Mouse (Mus musculus) bone marrow, adult 2 months (tissue): ENCODE results near the gene Arhgap18. TPM values are rescaled to one million over a fixed set of nuclear protein-coding genes. Genes with fewer than 3 reads are reported as not detected.

Experiments
- H3K27ac ChIP-seq: fragments of 200-500 bp; 2 replicates; pipeline ENCODE4 v1.5.1; 2012; ENCODE audit warnings: low read depth, mild to moderate bottlenecking, control low read depth, inconsistent platforms, low read length; ENCODE audit not compliant: control insufficient read depth, poor library complexity, insufficient read depth
- H3K4me1 ChIP-seq: fragments of 200-500 bp; 2 replicates; pipeline ENCODE4 v1.6.1; 2011; ENCODE audit warnings: low read length; ENCODE audit not compliant: control insufficient read depth, insufficient read depth
- H3K4me3 ChIP-seq: fragments of 200-500 bp; replicated peaks from 2 replicates; pipeline ENCODE3; 2011; ENCODE audit warnings: mild to moderate bottlenecking, low read depth, low read length, control low read depth; ENCODE audit not compliant: control insufficient read depth
- CTCF ChIP-seq: fragments of 200-500 bp; IDR thresholded peaks from 2 replicates; pipeline ENCODE4 v1.5.1; 2011; ENCODE audit warnings: low read length, control low read depth; ENCODE audit not compliant: control insufficient read depth, insufficient read depth
- POLR2A ChIP-seq: fragments of 200-500 bp; IDR thresholded peaks from 2 replicates; pipeline ENCODE4 v1.6.1; 2011; ENCODE audit warnings: low read depth, mild to moderate bottlenecking, control low read depth, low read length, borderline replicate concordance; ENCODE audit not compliant: control insufficient read depth
- WGBS: fragments of 180-500 bp; shearing (Covaris S2); methylation state at CpG from one replicate; pipeline ENCODE4 v1.1.7; 2018; 5-methylcytosine and 5-hydroxymethylcytosine counted together
- polyA plus RNA-seq: library from polyadenylated mRNA; stranded (reverse); fragments of >200 nt; gene quantifications from 2 replicates; pipeline ENCODE4 v1.2.4, GENCODE M21; 2011; ENCODE audit warnings: low replicate concordance; ENCODE audit not compliant: missing spikeins, insufficient read depth, insufficient read length

Gene Arhgap18
- polyA plus RNA-seq, 1 experiment = 22.4 TPM

GRCm38 (mm10) chr10:26810059-26810458, 56.8 kb downstream of the Arhgap18 start:
- TF ChIP-seq POLR2A (no peak), CTCF (no peak)
- Histone ChIP-seq H3K27ac (no peak overlapping the region), H3K4me1 (no peaks in the 10 kb centered on the region), H3K4me3 (no peak overlapping the region)
- WGBS = 82% methylated on average over 7 of the region's 7 CpGs

- TF ChIP-seq CTCF (no peak), POLR2A (no peak)
- 72% methylated on average over 5 of the region's 5 CpGs for WGBS
- Histone ChIP-seq H3K4me1 (no peaks in the 10 kb centered on the region), H3K4me3 (no peak overlapping the region), H3K27ac (no peak overlapping the region)
These were observed 57.6 kb downstream of the Arhgap18 start for GRCm38 (mm10) chr10:26810810-26811209.

GRCm38 (mm10) chr10:26811342-26811741, 58.1 kb downstream of the Arhgap18 start:
- no peak for TF ChIP-seq POLR2A
- TF ChIP-seq CTCF = no peak
- Histone ChIP-seq H3K4me1 (no peaks in the 10 kb centered on the region), H3K4me3 (no peak overlapping the region), H3K27ac (no peak overlapping the region)
- 39% methylated on average over 4 of the region's 4 CpGs for WGBS

- TF ChIP-seq CTCF (no peak), POLR2A (no peak)
- WGBS = 89% methylated on average over 8 of the region's 8 CpGs
- Histone ChIP-seq H3K27ac (no peak overlapping the region), H3K4me1 (no peaks in the 10 kb centered on the region), H3K4me3 (no peak overlapping the region)
These were observed 62.4 kb downstream of the Arhgap18 start for GRCm38 (mm10) chr10:26815646-26816045.

GRCm38 (mm10) chr10:26820326-26820725, 67.1 kb downstream of the Arhgap18 start:
- TF ChIP-seq CTCF = no peak
- no peak for TF ChIP-seq POLR2A
- no peaks in the 10 kb centered on the region; the same call in 1 of the 2 replicates for H3K4me1 ChIP-seq
- no peak overlapping the region for H3K4me3 ChIP-seq
- no peak overlapping the region for H3K27ac ChIP-seq

- WGBS = 86% methylated on average over 1 of the region's 1 CpGs
These were observed 67.7 kb downstream of the Arhgap18 start for GRCm38 (mm10) chr10:26820936-26821335.

GRCm38 (mm10) chr10:26823997-26824396, 70.8 kb downstream of the Arhgap18 start:
- 44% methylated on average over 5 of the region's 5 CpGs for WGBS
- TF ChIP-seq POLR2A (no peak), CTCF (no peak)
- no peak overlapping the region for H3K27ac ChIP-seq
- no peaks in the 10 kb centered on the region; the same call in 1 of the 2 replicates for H3K4me1 ChIP-seq
- no peak overlapping the region for H3K4me3 ChIP-seq

More at GRCm38 (mm10) chr10:26820936-26821335, 67.7 kb downstream of the Arhgap18 start:
- no peak overlapping the region for H3K27ac ChIP-seq
- no peak overlapping the region for H3K4me3 ChIP-seq
- no peak for TF ChIP-seq CTCF
- no peak for TF ChIP-seq POLR2A
- no peaks in the 10 kb centered on the region; the same call in 1 of the 2 replicates for H3K4me1 ChIP-seq

GRCm38 (mm10) chr10:26825246-26825889, 72.1 kb downstream of the Arhgap18 start:
- Histone ChIP-seq H3K27ac (no peak overlapping the region), H3K4me3 (no peak overlapping the region), H3K4me1 (no peaks in the 10 kb centered on the region; the same call in 1 of the 2 replicates)
- TF ChIP-seq CTCF (no peak), POLR2A (no peak)
- WGBS = 73% methylated on average over 8 of the region's 8 CpGs

GRCm38 (mm10) chr10:26827315-26827714, 74.1 kb downstream of the Arhgap18 start:
- no peak overlapping the region for H3K4me3 ChIP-seq
- H3K4me1 ChIP-seq = no peaks in the 10 kb centered on the region; the same call in 1 of the 2 replicates
- 63% methylated on average over 5 of the region's 5 CpGs for WGBS
- TF ChIP-seq POLR2A = no peak
- no peak for TF ChIP-seq CTCF
- no peak overlapping the region for H3K27ac ChIP-seq
